Mouse (Mus musculus) liver, postnatal 0 days (tissue): ENCODE measurements around the gene Spink2. TPM values are rescaled to one million over a fixed set of nuclear protein-coding genes. Genes with fewer than 3 reads are reported as not detected.
A peak's percentile ranks its signal among the peaks of the same experiment; 100 is the strongest.

Experiments used
- ATAC-seq: fragments of 200-750 bp; cut with Nextera tagmentation; 2 replicates; pipeline ENCODE4 v1.8.0; 2017; ENCODE audit warnings: mild to moderate bottlenecking, moderate library complexity
- DNase-seq: peaks from one replicate; pipeline ENCODE4 v3.0.0-alpha.2; 2016
- H3K27ac ChIP-seq: fragments of 300-500 bp; sonication (generic); 2 replicates; pipeline ENCODE4 v1.5.1; 2014; ENCODE audit warnings: antibody characterized with exemption, moderate library complexity, mild to moderate bottlenecking, low read depth
- H3K27me3 ChIP-seq: fragments of 300-500 bp; sonication (generic); 2 replicates; pipeline ENCODE4 v1.6.1; 2014; ENCODE audit warnings: low read length, control low read depth, mixed read lengths; ENCODE audit not compliant: insufficient read depth
- H3K36me3 ChIP-seq: fragments of 300-500 bp; sonication (generic); replicated peaks from 2 replicates; pipeline ENCODE4 v1.6.1; 2014; ENCODE audit warnings: mild to moderate bottlenecking, control low read depth, low read length, moderate library complexity, mixed read lengths; ENCODE audit not compliant: insufficient read depth
- H3K4me1 ChIP-seq: fragments of 300-500 bp; sonication (generic); 2 replicates; pipeline ENCODE4 v1.6.1; 2014; ENCODE audit warnings: antibody characterized with exemption, mild to moderate bottlenecking, control low read depth; ENCODE audit not compliant: insufficient read depth
- H3K4me2 ChIP-seq: fragments of 300-500 bp; sonication (generic); 2 replicates; pipeline ENCODE4 v1.6.1; 2014; ENCODE audit warnings: low read depth, mild to moderate bottlenecking, low read length, moderate library complexity, mixed read lengths
- H3K4me3 ChIP-seq: fragments of 300-500 bp; sonication (generic); 2 replicates; pipeline ENCODE4 v1.5.1; 2014; ENCODE audit warnings: low read depth, low read length
- H3K9ac ChIP-seq: fragments of 300-500 bp; sonication (generic); replicated peaks from 2 replicates; pipeline ENCODE4 v1.6.1; 2014; ENCODE audit warnings: mild to moderate bottlenecking, moderate library complexity
- H3K9me3 ChIP-seq: fragments of 300-500 bp; sonication (generic); 2 replicates; pipeline ENCODE4 v1.6.1; 2016; ENCODE audit warnings: mild to moderate bottlenecking, control low read depth, low read length, mixed read lengths
- CTCF ChIP-seq: sonication (generic); IDR thresholded peaks from 2 replicates; pipeline ENCODE4 v1.5.1; 2016; ENCODE audit warnings: antibody characterized with exemption, low read depth
- EP300 ChIP-seq: IDR thresholded peaks from 2 replicates; pipeline ENCODE4 v1.6.1; 2016; ENCODE audit warnings: antibody characterized with exemption, low read depth, mild to moderate bottlenecking
- WGBS: fragments of 180-500 bp; shearing (Covaris S2); extraction: QIAGEN DNeasy Blood & Tissue Kit; methylation state at CpG from one replicate; pipeline ENCODE4 v1.1.7; 2014; ENCODE audit not compliant: insufficient replicate concordance; 5-methylcytosine and 5-hydroxymethylcytosine counted together
- polyA plus RNA-seq: library from polyadenylated mRNA; unstranded; fragments of >200 nt; fragmentation: Nextera tagmentation; extraction: Ambion mirVana; gene quantifications from 2 replicates; pipeline ENCODE4 v1.2.1, GENCODE M21; 2015

The Spink2 gene
- polyA plus RNA-seq, 1 experiment from 2014 or later = not detected

GRCm38 (mm10) chr5:77162566-77162965 is 48.7 kb downstream of the Spink2 start:
- 76% methylated on average over 3 of the region's 3 CpGs for WGBS
- H3K4me1 ChIP-seq = 0 out of 2 replicates have a peak, but pooled peaks cover 4% of the 10 kb centered on the region
- H3K27me3 ChIP-seq = no peaks in the 10 kb centered on the region
- DNase-seq = no peak
- H3K4me3 ChIP-seq = no peak overlapping the region
- H3K9ac ChIP-seq = no peak overlapping the region
- no peak for TF ChIP-seq CTCF
- no peak for TF ChIP-seq EP300
- no peaks in the 10 kb centered on the region for H3K9me3 ChIP-seq
- no peaks in the 10 kb centered on the region for H3K36me3 ChIP-seq
- ATAC-seq = no peak
- H3K4me2 ChIP-seq = no peak overlapping the region
- no peak overlapping the region for H3K27ac ChIP-seq

DNA sequence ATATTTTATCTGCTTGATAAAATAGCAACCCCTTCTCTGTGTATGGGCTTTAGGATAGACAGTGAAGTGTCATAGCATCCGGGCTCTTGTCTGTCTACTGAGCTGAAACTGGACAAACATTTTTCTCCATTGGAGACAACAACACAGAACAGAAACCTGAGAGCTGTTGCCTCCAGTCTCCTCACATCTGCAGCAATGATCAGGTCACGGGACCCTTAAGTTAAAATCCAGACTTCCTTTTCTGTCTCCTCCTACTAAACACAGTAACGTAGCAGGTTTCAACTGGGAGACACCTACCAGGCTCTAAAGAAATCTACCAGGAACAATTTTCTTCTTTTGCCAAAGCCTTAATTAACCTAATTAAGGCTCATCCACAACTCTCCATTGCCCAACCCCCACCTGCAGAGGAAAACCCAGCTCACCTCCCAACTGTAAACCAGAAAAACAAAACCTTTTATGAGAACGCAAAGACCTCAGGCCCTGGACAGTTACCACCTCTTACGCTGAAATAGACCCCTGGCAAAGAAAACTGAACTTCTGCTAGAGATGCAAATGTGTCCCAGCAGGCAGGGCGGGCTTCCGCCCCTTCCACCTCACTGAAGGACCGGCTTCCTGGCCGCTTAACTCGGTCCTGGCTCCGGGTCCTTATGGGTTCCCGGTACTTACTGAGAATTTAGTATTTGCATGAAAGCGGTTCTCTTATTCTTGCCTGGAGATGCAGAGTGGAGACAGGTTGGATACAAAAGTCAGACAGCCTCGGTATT is 53.3 kb downstream of the Spink2 start:
- ATAC-seq (no peak), DNase-seq (no peak)
- no peak overlapping the region for H3K9ac ChIP-seq
- TF ChIP-seq EP300 (no peak), CTCF (no peak)
- peaks cover 10% of the 10 kb centered on the region for H3K4me1 ChIP-seq
- no peaks in the 10 kb centered on the region for H3K9me3 ChIP-seq
- H3K36me3 ChIP-seq = no peaks in the 10 kb centered on the region
- H3K4me3 ChIP-seq = no peak overlapping the region
- H3K27me3 ChIP-seq = no peaks in the 10 kb centered on the region
- WGBS = 47% methylated on average over 14 of the region's 14 CpGs
- H3K4me2 ChIP-seq = no peak overlapping the region
- H3K27ac ChIP-seq = no peak overlapping the region

- Histone ChIP-seq H3K9ac (no peak overlapping the region), H3K4me3 (no peak overlapping the region), H3K4me1 (peaks cover 14% of the 10 kb centered on the region), H3K9me3 (no peaks in the 10 kb centered on the region), H3K27me3 (no peaks in the 10 kb centered on the region), H3K36me3 (no peaks in the 10 kb centered on the region), H3K27ac (no peak overlapping the region), H3K4me2 (0 out of 2 replicates have a peak overlapping the region, but pooled peaks have one; percentile 22)
- TF ChIP-seq CTCF = no peak
- no peak for TF ChIP-seq EP300
- ATAC-seq (no peak), DNase-seq (no peak)
- WGBS = 80% methylated on average over 5 of the region's 5 CpGs
These were observed 54.3 kb downstream of the Spink2 start for GRCm38 (mm10) chr5:77156938-77157337.

GRCm38 (mm10) chr5:77155526-77155925 is 55.7 kb downstream of the Spink2 start:
- Histone ChIP-seq H3K9ac (no peak overlapping the region), H3K36me3 (no peaks in the 10 kb centered on the region), H3K4me1 (peaks cover 21% of the 10 kb centered on the region), H3K4me3 (no peak overlapping the region), H3K9me3 (no peaks in the 10 kb centered on the region), H3K27me3 (no peaks in the 10 kb centered on the region), H3K4me2 (no peak overlapping the region), H3K27ac (peak overlapping the region; percentile 34; the same call in 1 of the 2 replicates)
- ATAC-seq (no peak), DNase-seq (no peak)
- TF ChIP-seq EP300 (no peak), CTCF (no peak)
- 87% methylated on average over 12 of the region's 12 CpGs for WGBS

Other genes with a start within 250 kb of the Spink2 start
- gene Srp72, start 236.8 kb downstream of the Spink2 start, polyA plus RNA-seq = 34.4 TPM in 2 replicates
- gene Arl9, start 207.4 kb downstream of the Spink2 start, polyA plus RNA-seq = 0.22 TPM in 2 replicates
- gene Thegl, start 195.4 kb downstream of the Spink2 start, polyA plus RNA-seq = 0.19 and 0.20 TPM in 2 replicates
- gene Hopx, start 96.3 kb downstream of the Spink2 start, polyA plus RNA-seq = 0.78 and 0.95 TPM in 2 replicates
- gene Rest, start 54.0 kb upstream of the Spink2 start, polyA plus RNA-seq = 6.4 and 6.9 TPM in 2 replicates
- 8.2 and 10.5 TPM in 2 replicates for gene Noa1, start 98.6 kb upstream of the Spink2 start, polyA plus RNA-seq
- 16.4 and 18.6 TPM in 2 replicates for gene Polr2b, start 98.7 kb upstream of the Spink2 start, polyA plus RNA-seq
- 89.6 and 97.3 TPM in 2 replicates for gene Igfbp7, start 196.6 kb upstream of the Spink2 start, polyA plus RNA-seq